Mouse (Mus musculus) c-Kit-negative CD71-positive TER-119-positive erythroid progenitor cells, embryonic 14.5 days (primary cell): ENCODE measurements around the gene Mpl.

Source experiments
- DNase-seq: peaks from one replicate; pipeline ENCODE4 v3.0.0-alpha.2; 2013; ENCODE audit warnings: low read depth, low spot score

Gene Mpl

DNA sequence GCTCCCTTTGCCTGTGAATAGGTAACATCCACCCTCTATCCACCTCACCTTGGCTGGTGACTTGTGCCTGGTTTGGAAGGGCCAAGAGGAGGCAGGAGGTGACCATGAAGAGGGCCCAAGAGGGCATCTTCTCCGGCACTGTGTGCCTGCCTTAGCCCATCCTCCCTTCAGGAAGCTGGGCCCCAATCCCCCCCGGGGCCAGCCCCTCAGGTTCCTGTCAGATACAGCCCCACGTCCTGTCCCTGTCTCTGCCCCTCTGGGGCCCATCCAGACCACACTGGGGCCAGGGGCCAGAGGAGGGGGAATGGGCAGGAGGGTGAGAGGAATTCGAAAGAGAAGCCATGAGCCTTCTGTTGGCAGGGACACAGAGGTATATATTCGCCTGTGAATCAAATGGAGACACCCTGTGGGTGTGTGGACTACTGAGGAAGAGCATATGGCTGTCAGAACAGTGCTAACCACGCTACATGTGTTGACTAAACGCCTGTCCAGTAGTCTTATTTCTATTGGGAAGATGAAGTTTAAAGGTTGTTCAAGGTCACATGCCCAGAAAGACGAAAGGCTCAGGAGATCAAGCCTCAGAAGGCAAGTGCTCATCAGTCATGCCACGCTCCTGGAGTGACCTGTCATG, at the start of gene Mpl:
Mpl (minus strand) TSS at position 169 of the 631 bp plus-strand sequence.
- DNase-seq = no peak

- DNase-seq = no peak
Observed at GRCm38 (mm10) chr4:118505551-118505950, 48.2 kb upstream of the Mpl start.

- no peak for DNase-seq
Observed at GRCm38 (mm10) chr4:118500792-118501191, 43.5 kb upstream of the Mpl start.

DNA sequence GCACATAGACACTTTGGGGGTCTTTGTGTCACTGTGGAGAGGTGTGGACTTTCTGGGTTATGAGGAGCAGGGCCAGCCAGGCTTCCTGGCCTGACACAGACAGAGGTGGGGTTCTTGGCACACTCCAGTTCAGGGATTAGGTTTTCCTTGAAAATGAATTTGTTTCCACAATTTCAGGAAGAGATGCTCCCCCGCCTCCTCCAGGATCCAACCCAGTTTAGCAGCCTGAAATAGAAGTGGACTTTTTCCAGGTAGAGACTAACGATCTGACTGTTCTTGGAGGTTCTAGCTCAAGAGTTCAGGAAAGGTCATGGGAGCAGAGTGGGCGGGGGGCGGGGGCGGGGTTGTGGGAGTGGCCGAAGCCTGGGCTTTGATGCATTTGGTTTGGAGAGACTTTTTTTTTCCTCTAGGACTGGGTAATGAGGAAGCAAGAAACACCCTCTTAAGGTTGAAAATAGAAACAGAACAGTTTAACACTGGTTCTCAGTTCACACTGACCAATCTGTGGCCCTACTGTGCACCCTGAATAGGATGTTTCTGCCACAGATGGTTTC, 42.9 kb upstream of the Mpl start:
- no peak for DNase-seq

- no peak for DNase-seq
Observed at GRCm38 (mm10) chr4:118490461-118490860, 33.1 kb upstream of the Mpl start.

- DNase-seq = no peak
Observed at GRCm38 (mm10) chr4:118489717-118490132, 32.4 kb upstream of the Mpl start, which contains the start of gene Tie1. Gene Tie1 (minus strand): TSS chr4:118490061.

DNA sequence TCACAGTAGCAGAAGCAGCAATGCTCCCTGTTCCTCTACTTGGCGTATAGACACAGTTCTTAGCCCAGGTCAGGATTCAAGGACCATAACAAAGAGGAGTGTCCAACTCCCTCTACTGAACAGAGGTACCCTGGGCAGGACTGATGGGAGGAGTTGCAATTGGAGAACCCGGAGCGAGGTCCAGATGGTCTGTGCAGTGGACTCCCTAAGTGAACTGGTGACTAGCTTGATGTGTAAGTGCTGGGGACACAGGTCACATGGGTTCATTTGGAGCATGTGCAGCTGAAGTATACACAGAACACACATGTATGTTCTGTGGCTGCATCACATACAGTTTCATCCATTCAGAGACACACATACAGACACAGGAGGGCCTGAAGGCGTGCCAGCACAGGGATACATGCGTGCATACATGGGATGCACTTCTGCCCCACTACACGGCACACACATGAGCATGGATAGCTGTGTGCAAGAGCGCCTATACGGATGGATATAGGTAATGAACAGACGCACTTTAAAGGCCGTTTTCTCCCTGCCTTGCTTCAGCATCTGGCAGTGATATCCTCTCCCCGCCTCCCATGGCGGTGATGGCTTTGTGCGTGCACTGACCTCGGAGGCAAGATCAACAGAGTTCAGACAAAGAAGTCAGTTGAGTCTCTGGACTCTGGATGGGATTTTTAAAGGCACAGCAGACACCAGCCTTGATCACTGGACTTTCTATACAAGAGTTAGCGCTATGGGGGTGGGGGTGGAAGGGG, 19.6 kb upstream of the Mpl start:
- DNase-seq = no peak

GRCm38 (mm10) chr4:118472687-118473086, 15.4 kb upstream of the Mpl start:
- no peak for DNase-seq

GRCm38 (mm10) chr4:118471281-118471680, 14.0 kb upstream of the Mpl start:
- DNase-seq = no peak

DNA sequence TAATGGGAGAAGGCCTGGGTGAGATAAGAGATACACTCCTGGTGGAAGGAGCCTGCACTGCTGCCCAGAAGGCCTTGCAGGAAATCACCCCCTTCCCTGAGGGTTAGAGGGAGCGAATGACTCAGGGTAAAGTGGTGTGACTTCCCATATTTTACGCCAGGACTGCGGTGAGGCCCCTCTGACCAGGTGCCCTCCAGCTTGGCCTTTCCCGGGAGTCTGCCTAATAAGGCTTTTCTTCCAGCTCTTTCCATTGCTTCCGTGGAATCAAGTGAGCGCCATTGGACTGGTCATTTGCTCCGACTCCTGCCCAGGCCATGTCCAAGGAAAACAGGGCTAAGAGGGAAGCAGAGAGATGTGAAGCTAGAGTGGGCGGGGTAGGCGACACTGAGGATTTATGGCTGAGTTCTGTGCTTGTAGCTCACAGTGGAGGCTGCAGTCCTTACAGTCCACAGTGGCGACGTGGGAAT, 8.4 kb upstream of the Mpl start:
- DNase-seq = no peak

- no peak for DNase-seq
Observed at GRCm38 (mm10) chr4:118464956-118465355, 7.6 kb upstream of the Mpl start.

GRCm38 (mm10) chr4:118446415-118447153, 10.7 kb downstream of the Mpl start:
- DNase-seq = no peak

- DNase-seq = no peak
Observed at GRCm38 (mm10) chr4:118445781-118446414, 11.4 kb downstream of the Mpl start.

DNA sequence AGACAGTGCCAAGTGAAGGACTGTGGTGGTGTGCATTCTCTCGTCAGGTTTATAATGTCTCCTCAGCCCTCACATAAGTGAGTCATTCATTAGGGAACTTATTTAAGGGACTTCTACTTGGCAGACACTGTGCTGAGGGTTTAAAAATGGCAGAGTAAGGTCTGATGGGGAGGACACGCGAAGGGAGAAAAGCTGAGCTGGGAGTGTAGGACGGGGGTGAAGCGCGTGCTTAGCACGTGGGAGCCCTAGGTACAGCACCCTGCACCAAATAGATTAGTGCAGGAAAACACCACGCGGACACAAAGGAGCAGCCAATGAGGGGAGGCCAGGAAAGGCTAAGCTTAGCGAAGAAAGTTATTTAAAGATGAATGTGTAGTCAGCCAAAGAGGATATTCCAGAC, 12.2 kb downstream of the Mpl start:
- no peak for DNase-seq

DNA sequence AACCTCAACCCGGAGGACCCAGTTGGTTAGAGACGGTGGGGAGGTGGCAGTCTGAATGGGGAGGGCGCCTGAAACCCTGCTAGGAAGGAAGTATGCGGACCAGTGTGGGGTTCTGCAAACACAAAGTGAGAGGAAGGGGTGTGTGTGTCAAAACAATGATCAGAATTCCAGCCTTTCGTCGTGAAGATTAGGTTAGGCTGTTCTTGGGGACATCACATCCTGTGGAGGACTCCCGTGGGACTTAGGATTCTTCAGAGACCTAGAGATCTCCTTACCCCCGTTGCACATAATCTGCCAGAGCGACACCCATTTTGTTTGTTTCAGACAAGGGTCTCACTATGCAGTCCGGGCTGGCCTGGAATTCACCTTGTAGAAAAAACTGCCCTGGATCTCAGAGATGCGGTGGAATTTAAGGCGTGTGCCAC, 19.5 kb downstream of the Mpl start:
- no peak for DNase-seq

- DNase-seq = peak; percentile 93
Observed at GRCm38 (mm10) chr4:118436820-118437603, 20.3 kb downstream of the Mpl start, which contains the start of gene Cdc20. Gene Cdc20 (minus strand): TSS chr4:118437352.

DNA sequence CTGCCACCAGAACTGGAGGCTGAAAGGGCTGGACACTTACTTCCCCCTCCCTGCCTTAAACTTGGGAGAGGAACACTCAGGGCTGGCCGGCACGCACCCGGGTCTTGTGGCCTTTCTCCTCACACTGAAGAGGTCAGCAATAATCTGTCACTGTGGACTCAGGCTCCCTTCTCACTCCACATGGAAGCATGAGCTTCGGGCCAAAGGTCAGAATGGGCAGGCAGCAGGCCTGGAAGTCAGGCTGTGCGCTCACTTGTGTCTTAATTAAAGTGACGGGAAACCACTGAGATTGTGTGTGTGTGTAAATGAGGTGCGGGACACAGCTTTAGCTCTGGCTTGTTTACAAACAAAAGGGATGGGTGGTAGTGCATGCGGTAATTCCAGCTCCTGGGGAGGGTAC, 25.0 kb downstream of the Mpl start:
- DNase-seq = no peak

DNA sequence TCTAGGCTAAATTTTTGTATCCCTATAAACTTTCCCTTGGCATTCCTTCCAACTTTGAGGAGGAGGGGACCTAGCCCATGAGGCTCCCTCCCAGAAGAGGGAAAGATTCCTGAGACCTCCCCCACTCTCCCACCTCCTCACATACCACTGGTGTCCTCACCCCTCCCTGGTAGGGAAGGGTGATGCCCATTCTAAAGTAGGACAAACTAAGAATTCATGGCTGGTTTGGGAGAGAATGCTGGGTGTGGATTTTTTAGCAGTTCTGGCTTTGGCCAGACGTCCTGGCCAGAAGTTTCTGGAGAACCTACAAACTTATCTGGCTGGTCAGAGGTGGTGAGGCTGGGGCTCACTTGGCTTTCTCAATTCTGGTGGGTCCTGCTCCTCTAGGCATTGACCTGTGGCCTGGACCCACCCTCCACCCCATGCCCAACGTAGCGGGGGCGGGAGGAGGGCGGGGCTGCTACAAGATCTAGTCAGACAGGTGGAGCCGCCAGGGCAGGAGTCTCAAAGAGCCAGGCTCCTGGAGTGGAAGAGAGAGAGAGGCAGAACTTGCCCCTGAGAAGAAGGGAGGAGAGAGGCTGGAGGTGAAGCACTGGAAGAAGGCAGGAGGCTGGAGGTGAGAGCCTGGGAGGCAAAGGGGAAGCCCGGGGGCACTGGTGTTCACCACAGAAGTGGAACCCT, 28.0 kb downstream of the Mpl start:
- no peak for DNase-seq

GRCm38 (mm10) chr4:118428531-118429214, 28.6 kb downstream of the Mpl start:
- no peak for DNase-seq
